In genomic region chr7:19770984-19771391, GRCm38 (mm10) we compare ENCODE assay signal across 8 mouse cellular contexts. TPM values are rescaled to one million over a fixed set of nuclear protein-coding genes. Genes with fewer than 3 reads are reported as not detected.
A peak's percentile ranks its signal among the peaks of the same experiment; 100 is the strongest.
DNase-seq lines count a peak whose midpoint lies in the region; ATAC-seq and TF ChIP-seq lines count a peak whose summit lies in the region.

Gene Bcam (minus strand): TSS chr7:19771016.

- peaks cover 7% of the 10 kb centered on the region for H3K9me3 ChIP-seq in E14TG2a.4 (ENCODE audit: low read length)
- no peaks in the 10 kb centered on the region for H3K9me3 ChIP-seq in intestine, embryonic 15.5 days
- no peaks in the 10 kb centered on the region for H3K9me3 ChIP-seq in liver, postnatal 0 days (ENCODE audit: low read length)

- TF ChIP-seq POLR2A in small intestine, adult 2 months (IDR thresholded peaks at IDR 0.05; ENCODE audit: low read depth, low read length) = no peak

- H3K4me3 ChIP-seq in E14TG2a.4 (replicated peaks; ENCODE audit: low read length) = peak within 1 kb of the TSS; percentile 83
- peak within 1 kb of the TSS; percentile 55 for H3K4me3 ChIP-seq in intestine, embryonic 15.5 days (replicated peaks)
- peak within 1 kb of the TSS; percentile 46 for H3K4me3 ChIP-seq in liver, postnatal 0 days (ENCODE audit: low read depth, low read length)
- peak within 1 kb of the TSS; percentile 59 for H3K4me3 ChIP-seq in small intestine, adult 2 months (ENCODE audit: low read depth, low read length)

- H3K9ac ChIP-seq in intestine, embryonic 15.5 days = peak within 1 kb of the TSS; percentile 59
- H3K9ac ChIP-seq in liver, postnatal 0 days (replicated peaks) = peak within 1 kb of the TSS; percentile 58

- ATAC-seq in intestine, embryonic 15.5 days = peak; percentile 46
- no peak for ATAC-seq in liver, postnatal 0 days
- no peak for ATAC-seq in granulocyte monocyte progenitor cell, adult 5-6 weeks (replicated peaks; ENCODE audit: poor library complexity, severe bottlenecking)

- peak within 1 kb of the TSS; percentile 86 for H3K4me2 ChIP-seq in intestine, embryonic 15.5 days (replicated peaks)
- H3K4me2 ChIP-seq in liver, postnatal 0 days (ENCODE audit: low read depth, low read length) = peak within 1 kb of the TSS; percentile 80

- H3K27ac ChIP-seq in intestine, embryonic 15.5 days = peak within 1 kb of the TSS; percentile 58
- no peak within 1 kb of the TSS for H3K27ac ChIP-seq in liver, postnatal 0 days (ENCODE audit: low read depth)
- no peak within 1 kb of the TSS for H3K27ac ChIP-seq in small intestine, adult 2 months (ENCODE audit: insufficient read depth, low read depth, low read length)

- DNase-seq in adrenal gland, adult 8-10 months = no peak
- DNase-seq in gastrocnemius, postnatal 10 days = no peak
- DNase-seq in liver, postnatal 0 days = no peak
- no peak for DNase-seq in frontal cortex, postnatal 14 days (ENCODE audit: low spot score in 2 of 2)

- WGBS in intestine, embryonic 15.5 days = 5% methylated on average over 9 of the region's 9 CpGs
- WGBS in liver, postnatal 0 days (ENCODE audit: insufficient replicate concordance) = 10% methylated on average over 9 of the region's 9 CpGs
- 24% methylated on average over 9 of the region's 9 CpGs for WGBS in small intestine, adult 2 months

- H3K36me3 ChIP-seq in E14TG2a.4 (ENCODE audit: insufficient read depth, low read length) = peaks cover 29% of the 10 kb centered on the region
- no peaks in the 10 kb centered on the region for H3K36me3 ChIP-seq in intestine, embryonic 15.5 days
- H3K36me3 ChIP-seq in liver, postnatal 0 days (replicated peaks; ENCODE audit: insufficient read depth, low read length) = no peaks in the 10 kb centered on the region
- H3K36me3 ChIP-seq in small intestine, adult 2 months (ENCODE audit: control insufficient read depth, insufficient read depth, low read length) = no peaks in the 10 kb centered on the region

- no peak for TF ChIP-seq CTCF in E14TG2a.4 (conservative IDR thresholded peaks at IDR 0.05; ENCODE audit: low read length)
- no peak for TF ChIP-seq CTCF in liver, postnatal 0 days (IDR thresholded peaks at IDR 0.05; ENCODE audit: low read depth)
- no peak for TF ChIP-seq CTCF in small intestine, adult 2 months (IDR thresholded peaks at IDR 0.05; ENCODE audit: extremely low read depth, insufficient read length, insufficient replicate concordance, low read depth, low read length)

- no peaks in the 10 kb centered on the region for H3K27me3 ChIP-seq in E14TG2a.4 (ENCODE audit: insufficient read depth, low read length)
- H3K27me3 ChIP-seq in intestine, embryonic 15.5 days (replicated peaks) = no peaks in the 10 kb centered on the region
- H3K27me3 ChIP-seq in liver, postnatal 0 days (ENCODE audit: insufficient read depth, low read length) = peaks cover 20% of the 10 kb centered on the region
- no peaks in the 10 kb centered on the region; the same call in 1 of the 2 replicates for H3K27me3 ChIP-seq in small intestine, adult 2 months (ENCODE audit: control insufficient read depth, insufficient read depth, low read length)

- peaks cover 63% of the 10 kb centered on the region for H3K4me1 ChIP-seq in E14TG2a.4 (replicated peaks; ENCODE audit: low read depth, low read length)
- peaks cover 31% of the 10 kb centered on the region for H3K4me1 ChIP-seq in intestine, embryonic 15.5 days (replicated peaks)
- H3K4me1 ChIP-seq in liver, postnatal 0 days (ENCODE audit: insufficient read depth) = peaks cover 18% of the 10 kb centered on the region
- peaks cover 6% of the 10 kb centered on the region for H3K4me1 ChIP-seq in small intestine, adult 2 months (ENCODE audit: control insufficient read depth, insufficient read depth, insufficient read length, low read length)

- no peak for TF ChIP-seq EP300 in liver, postnatal 0 days (IDR thresholded peaks at IDR 0.05; ENCODE audit: low read depth)

RNA-seq across cellular contexts. Expression of gene Bcam, which starts in this region (rescaled TPM):
- total RNA-seq in adrenal gland, adult 8-10 months (2022) = 10 to 100 TPM; 50.3 to 63.5 (median 55.3) TPM
- 10 to 100 TPM; 60.3 to 68.9 TPM for total RNA-seq in gastrocnemius, postnatal 10 days (2021)
- polyA plus RNA-seq in intestine, embryonic 15.5 days (2015; fragmentation: Nextera tagmentation; extraction: Ambion mirVana) = 76.9 and 79.4 TPM in 2 replicates
- 8.8 and 9.3 TPM in 2 replicates for polyA plus RNA-seq in liver, postnatal 0 days (2015; fragmentation: Nextera tagmentation; extraction: Ambion mirVana)
- polyA plus RNA-seq in small intestine, adult 2 months (2012; rRNA removed) = 18.6 and 20.3 TPM in 2 replicates
- total RNA-seq in granulocyte monocyte progenitor cell, adult 5-6 weeks (2014; fragmentation: Nextera tagmentation) = not detected in 2 replicates
- total RNA-seq in granulocyte monocyte progenitor cell, adult 5-6 weeks (2017) = not detected in 2 replicates

Comparison
In these comparisons a context has a peak if more than half of its experiments do, and no peak if none do; other contexts are left out.
1. RNA of gene Bcam (total RNA-seq): 60.3 to 68.9 TPM in gastrocnemius, postnatal 10 days and 50.3 to 63.5 TPM in adrenal gland, adult 8-10 months; not detected in granulocyte monocyte progenitor cell, adult 5-6 weeks; every median in the first group is over 10 times any median in the second.
2. Peak in every context shown above with its lines, with median percentiles within 50 percentile points of each other: H3K4me3 ChIP-seq.